Mouse (Mus musculus): ENCODE data around the gene Rnpc3.
"Not testable (repeated sequence)": the region's sequence is repeated elsewhere in the genome, so short reads cannot be mapped to it uniquely, and the experiment has no call there.

- TF ChIP-seq POLR2A (IDR thresholded peaks at IDR 0.05; ENCODE audit: low read depth, low read length); CTCF (IDR thresholded peaks at IDR 0.05; ENCODE audit: borderline replicate concordance, insufficient read depth, low read length): not testable (repeated sequence)
Observed at GRCm38 (mm10) chr3:113651386-113651785, 21.4 kb upstream of the Rnpc3 start.
